Mouse (Mus musculus): Measurements from ENCODE around the gene Tcf7l1. TPM values are rescaled to one million over a fixed set of nuclear protein-coding genes. Genes with fewer than 3 reads are reported as not detected.

The Tcf7l1 gene
- total RNA-seq, 2 experiments from 2014 or later, result 10.0 to 11.5 TPM

- DNase-seq (ENCODE audit: low spot score in 2 of 2), result no peak
These were observed 41.9 kb downstream of the Tcf7l1 start for GRCm38 (mm10) chr6:72747156-72747555.

DNA sequence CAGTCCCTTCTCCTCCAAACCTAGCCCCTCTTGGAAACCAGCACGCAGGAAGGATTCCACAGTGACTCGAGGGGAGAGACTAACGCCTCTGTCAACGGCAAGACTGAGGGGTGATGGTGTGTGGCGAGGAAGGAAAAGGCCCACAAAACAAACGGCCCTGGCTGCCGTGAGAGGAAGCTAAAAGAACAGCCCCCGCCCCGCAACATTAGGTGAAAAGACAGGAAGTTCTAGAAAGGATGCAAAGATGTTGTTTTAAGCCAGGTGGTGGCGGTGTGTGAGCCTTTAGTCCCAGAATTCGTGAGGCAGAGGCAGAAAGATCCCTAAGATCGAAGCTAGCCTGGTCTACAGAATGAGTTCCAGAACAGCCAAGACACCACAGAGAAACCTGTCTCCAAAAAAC, 43.3 kb downstream of the Tcf7l1 start:
- DNase-seq (ENCODE audit: low spot score in 2 of 2), result no peak

GRCm38 (mm10) chr6:72744144-72744800, 44.8 kb downstream of the Tcf7l1 start:
- no peak for DNase-seq (ENCODE audit: low spot score in 2 of 2)

GRCm38 (mm10) chr6:72743624-72744041, 45.4 kb downstream of the Tcf7l1 start:
- no peak for DNase-seq (ENCODE audit: low spot score in 2 of 2)

DNA sequence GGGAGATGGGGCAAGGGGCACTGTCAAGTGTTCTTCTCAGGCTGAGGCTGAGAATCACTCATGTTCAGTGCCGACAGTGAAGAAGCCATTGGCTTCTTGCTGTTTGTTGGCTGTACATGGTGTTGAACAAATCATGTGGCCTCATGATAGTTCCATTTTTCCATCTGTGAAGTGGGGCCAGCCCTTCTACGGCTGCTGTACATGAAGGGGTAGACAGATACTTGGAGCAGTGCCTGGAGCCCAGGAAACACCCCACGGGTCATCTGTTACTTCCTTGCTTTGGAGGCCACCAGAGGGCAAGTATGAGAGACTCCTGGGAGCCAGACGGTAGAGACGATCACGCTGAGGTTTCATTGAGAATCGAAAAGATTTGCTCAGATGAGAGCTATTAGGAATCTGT, 46.7 kb downstream of the Tcf7l1 start:
- no peak for DNase-seq (ENCODE audit: low spot score in 2 of 2)

DNA sequence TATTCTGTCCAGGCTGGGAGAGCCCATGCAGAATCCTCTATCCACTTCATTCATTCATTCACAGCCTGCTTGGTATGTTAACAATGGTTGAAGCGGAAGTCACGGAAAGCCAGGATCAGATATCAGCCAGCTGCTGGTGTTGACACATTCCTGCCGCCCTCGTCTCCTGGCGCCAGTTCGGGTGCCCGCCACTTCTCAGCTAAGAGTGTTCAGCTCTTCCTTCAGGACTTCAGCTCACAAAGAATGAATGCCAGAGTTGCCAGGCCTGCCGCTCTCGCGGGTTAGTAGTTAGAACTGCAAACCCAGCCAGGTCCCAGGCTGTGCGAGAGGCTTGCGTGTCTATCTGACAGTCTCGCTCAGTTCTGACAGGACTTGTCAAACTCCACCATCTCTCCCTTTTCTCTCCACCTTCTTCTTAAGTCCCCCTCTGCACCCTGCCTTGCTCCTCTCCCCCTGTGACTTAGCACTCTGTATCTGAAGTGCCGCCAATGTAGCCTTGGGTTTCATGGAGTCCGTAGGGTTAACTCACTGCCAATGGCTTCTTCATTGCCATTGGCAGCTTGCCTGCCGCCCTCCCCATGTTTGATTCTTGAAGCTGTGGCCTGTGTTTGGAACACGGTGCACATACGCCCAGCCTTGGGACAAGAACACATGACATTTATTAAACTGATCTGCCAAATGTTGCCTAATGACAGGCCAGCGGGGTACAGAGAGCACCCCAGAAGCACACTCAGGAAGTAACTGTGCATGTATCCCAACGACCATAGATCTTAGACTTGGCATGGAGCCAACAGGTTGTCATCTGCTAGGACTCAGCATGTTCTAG, 48.2 kb downstream of the Tcf7l1 start:
- peak in 1 of 2 experiments; percentile 31 for DNase-seq (ENCODE audit: low spot score in 2 of 2)

DNA sequence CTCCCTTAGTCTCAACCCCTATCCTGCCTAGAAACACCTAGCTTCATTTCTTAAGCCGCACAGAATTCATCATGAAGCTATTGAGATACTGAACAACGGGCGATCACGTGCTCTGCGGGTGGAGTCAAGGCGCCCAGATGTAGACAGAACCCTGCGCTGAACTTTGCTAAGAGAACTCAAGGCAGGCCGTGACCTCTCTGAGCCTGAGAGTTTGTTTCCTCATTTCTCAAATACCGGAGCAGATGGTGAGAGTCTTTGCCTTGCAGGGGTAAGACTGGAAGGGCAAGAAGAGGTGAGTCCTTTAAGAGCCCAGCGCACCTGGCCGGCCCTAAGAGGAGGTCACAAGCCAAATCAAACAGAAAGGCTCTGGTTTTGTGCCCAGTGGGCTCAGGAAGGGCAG, 52.2 kb downstream of the Tcf7l1 start:
- no peak for DNase-seq (ENCODE audit: low spot score in 2 of 2)

GRCm38 (mm10) chr6:72735206-72735605, 53.8 kb downstream of the Tcf7l1 start:
- peak in 1 of 2 experiments; percentile 13 for DNase-seq (ENCODE audit: low spot score in 2 of 2)

- no peak for DNase-seq (ENCODE audit: low spot score in 2 of 2)
These were observed 55.7 kb downstream of the Tcf7l1 start for GRCm38 (mm10) chr6:72733375-72733774.

- DNase-seq (ENCODE audit: low spot score in 2 of 2), result no peak
These were observed 56.9 kb downstream of the Tcf7l1 start for GRCm38 (mm10) chr6:72732109-72732508.

DNA sequence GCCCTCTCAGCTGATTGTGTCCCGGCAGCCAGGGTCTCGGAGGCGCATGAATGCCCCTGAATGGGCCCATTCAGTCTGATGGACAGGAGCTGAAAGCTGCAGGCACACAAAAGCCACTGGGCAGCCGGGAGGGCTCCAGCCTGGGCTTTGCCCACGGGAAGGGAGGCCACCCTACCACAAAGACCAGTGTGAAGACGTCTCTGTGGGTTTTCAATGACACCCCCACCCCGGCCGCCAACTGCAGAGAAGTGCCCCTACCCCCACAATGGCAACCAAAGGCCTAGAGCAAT, 58.5 kb downstream of the Tcf7l1 start:
- DNase-seq (ENCODE audit: low spot score in 2 of 2), result no peak

GRCm38 (mm10) chr6:72729831-72730559, 59.1 kb downstream of the Tcf7l1 start:
- no peak for DNase-seq (ENCODE audit: low spot score in 2 of 2)

GRCm38 (mm10) chr6:72727826-72728225, 61.2 kb downstream of the Tcf7l1 start:
- DNase-seq (ENCODE audit: low spot score in 2 of 2), result no peak

DNA sequence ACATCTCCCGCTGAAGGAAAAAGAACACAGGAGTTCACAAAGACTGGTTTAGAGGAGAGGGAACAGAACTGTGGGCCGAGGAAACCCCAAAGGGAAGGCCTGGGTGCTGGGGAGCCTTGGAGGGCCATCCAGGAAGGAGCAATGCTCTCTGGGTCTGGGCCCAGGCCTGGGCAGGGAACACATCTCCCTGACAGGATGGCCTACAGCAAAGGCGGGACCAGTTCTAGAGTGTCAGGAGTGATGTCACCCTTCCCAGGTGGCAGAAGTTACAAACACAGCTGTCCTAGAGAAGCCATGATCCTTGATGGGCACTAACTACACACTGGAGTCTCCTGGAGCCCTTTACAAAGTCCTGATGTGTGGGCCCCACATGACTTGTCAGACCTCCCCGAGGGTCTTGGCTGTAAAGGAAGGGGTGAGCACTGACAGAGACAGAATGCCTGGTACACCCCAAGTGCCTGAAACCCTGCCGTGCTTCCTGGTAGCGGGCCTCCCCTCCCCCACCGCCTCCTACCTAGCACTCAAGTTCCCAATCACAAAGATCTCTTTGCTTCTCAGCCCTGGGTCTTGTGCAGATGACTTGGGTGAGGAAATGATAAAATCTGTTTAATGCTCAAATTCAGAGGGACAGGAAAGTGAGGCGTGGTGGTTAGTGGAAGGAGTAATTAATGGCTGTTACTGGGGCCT, 64.4 kb downstream of the Tcf7l1 start:
- no peak for DNase-seq (ENCODE audit: low spot score in 2 of 2)

- no peak for DNase-seq (ENCODE audit: low spot score in 2 of 2)
These were observed 65.2 kb downstream of the Tcf7l1 start for GRCm38 (mm10) chr6:72723731-72724385.

DNA sequence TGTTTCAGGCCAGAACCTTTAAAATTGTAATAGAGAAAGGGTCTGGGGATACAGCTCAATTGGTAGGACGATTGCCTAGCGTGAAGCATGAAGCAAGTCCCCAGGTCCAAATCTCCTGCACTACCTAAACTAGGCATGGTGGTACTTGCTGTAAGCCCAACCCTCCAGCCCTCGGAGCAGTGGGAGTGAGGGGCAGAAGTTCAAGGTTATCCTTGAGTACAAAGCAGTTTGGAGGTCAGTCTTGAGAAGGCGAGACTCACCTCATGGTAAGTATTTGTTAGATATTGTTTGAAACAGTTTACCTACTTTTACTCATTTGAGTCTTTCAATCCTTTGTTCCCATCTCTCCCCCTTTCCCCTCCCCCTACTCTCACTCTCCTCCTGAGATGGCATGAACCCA, 65.9 kb downstream of the Tcf7l1 start:
- DNase-seq (ENCODE audit: low spot score in 2 of 2), result no peak

DNA sequence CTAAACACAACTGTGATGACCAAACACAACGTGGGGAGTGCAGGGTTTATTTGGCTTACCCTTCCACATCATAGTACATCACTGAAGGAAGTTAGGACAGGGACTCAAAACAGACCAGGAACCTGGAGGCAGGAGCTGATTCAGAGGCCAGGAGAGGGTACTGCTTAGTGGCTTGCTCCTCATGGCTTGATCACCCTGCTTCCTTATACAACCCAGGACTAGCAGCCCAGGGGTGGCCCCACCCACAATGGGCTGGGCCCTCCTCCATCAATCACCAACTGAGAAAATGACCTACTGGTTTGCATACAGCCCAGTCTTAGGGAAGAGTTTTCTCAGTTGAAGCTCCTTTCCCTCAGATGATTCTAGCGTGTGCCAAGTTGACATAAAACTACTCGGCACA, 68.2 kb downstream of the Tcf7l1 start:
- DNase-seq (ENCODE audit: low spot score in 2 of 2), result no peak

GRCm38 (mm10) chr6:72714726-72715125, 74.3 kb downstream of the Tcf7l1 start:
- no peak for DNase-seq (ENCODE audit: low spot score in 2 of 2)

DNA sequence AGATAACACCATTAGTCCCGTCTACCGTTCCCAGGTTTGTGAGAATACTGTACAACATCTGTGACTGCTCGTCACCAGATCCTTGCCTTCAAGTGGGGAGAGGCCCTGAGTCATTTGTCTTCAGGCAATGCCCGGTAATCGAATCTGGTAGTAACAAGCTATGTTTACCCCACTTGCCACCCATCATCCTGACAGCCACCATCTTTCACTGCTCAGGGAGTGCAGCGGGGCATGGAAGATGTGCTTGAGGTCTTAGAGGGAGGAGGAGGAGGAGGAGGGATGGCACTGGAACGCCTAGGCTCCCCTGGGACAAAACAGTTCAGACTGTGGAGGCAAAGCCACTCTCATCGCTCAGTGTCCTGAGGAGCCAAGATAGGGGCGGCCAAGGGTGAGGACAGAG, 74.8 kb downstream of the Tcf7l1 start:
- no peak for DNase-seq (ENCODE audit: low spot score in 2 of 2)

GRCm38 (mm10) chr6:72711508-72712081, 77.5 kb downstream of the Tcf7l1 start:
- DNase-seq (ENCODE audit: low spot score in 2 of 2), result no peak

All from adrenal gland, adult 18-20 months (tissue).